Mouse (Mus musculus) B cell, adult (primary cell): ENCODE results near the gene Selenoo. TPM values are rescaled to one million over a fixed set of nuclear protein-coding genes. Genes with fewer than 3 reads are reported as not detected.

Experiments used
- total RNA-seq: library from RNA; stranded (reverse); gene quantifications from 4 replicates; pipeline ENCODE4 v1.2.4, GENCODE M21; 2023; ENCODE audit not compliant: inconsistent age

The Selenoo gene
- 25.5 to 30.5 TPM (median 26.4 TPM) in 4 replicates for total RNA-seq

GRCm38 (mm10) chr15:89088607-89089247 is at the start of gene Selenoo:
TSS of gene Selenoo (plus strand) at chr15:89089084.

DNA sequence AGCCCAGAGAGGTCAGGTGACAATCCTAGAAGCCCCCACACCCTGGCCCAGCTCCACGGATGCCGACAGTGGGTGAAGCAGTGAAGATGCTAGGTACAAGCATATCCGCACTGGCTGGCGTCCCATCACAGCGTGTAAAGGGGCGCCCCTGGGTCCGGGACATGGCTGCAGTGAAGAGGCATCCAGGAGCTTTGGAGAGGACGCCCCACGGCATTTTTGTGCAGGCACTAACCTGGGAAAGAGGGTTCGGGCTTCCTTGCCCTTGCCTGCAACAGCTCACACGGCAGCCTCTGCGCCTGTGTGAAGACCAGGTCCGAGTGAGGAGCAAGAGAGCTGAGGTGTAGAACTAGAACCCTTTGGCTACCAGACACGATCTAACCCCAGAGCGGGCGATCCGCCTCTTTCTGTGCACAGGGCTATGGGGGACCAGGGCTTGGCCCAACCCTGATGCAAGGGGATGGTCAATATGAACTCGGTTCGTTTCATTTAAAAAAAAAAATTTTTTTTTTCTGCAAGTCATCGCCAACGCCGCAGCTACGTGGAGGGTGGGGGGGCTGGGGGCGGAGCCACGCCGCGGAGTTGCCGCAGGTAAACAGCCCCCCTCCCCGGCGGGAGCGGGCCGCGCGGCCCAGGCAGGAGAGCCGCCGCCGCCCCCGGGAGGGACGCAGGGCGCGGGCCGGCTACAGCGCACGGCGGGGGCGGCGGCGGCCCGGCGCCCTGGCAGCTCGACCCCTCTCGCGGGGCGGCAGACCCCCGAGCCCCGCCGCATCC is 29.5 kb upstream of the Selenoo start, which contains the start of gene Panx2:
Panx2 (plus strand) TSS at position 574 of the 771 bp plus-strand sequence.

GRCm38 (mm10) chr15:89074613-89075477 is 14.0 kb upstream of the Selenoo start, which contains the start of gene Trabd:
TSS of gene Trabd (plus strand) at chr15:89075124.

DNA sequence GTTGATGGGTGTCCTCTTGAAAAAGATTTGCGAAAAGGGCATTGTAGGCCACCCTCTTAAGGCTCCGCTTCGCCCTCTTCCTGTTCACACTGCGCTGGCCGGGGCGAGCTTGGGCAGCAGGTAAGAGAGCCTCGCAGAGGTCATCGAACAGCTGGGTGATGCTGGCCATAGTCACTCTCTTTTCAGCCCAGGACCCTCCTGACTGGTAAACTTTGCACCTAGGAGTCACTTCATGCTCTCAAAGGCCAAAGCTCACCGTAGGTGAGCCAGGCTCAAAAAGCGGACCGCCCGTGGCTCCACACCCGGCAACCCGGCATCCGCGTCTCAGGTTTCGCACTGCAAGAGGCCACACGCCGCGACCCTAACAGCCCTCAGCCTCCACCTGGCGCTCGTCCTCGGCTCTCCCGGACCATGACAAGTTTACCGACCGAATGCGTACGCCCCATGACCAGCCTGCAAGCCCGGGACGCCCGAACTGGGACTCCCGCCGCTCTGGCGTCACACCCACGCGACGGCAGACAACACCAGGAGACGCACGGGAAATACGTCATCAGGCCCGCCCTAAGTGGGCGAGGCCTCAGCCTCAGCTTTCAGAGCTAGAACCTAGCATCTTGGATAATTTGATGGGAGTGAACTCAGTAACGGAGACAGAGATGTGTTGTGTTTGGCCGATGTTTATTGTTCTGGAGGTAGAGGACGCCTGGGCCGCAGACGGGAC is 33.9 kb downstream of the Selenoo start, which contains the start of gene Tubgcp6:
Tubgcp6 (minus strand) TSS at position 464 of the 718 bp plus-strand sequence.

GRCm38 (mm10) chr15:89128382-89129350 is 39.8 kb downstream of the Selenoo start, which contains the start of gene Hdac10:
TSS of gene Hdac10 (minus strand) at chr15:89128700.

GRCm38 (mm10) chr15:89140659-89141252 is 51.9 kb downstream of the Selenoo start, which contains the start of gene Mapk12:
TSS of gene Mapk12 (minus strand) at chr15:89140703.

GRCm38 (mm10) chr15:89149271-89150040 is 60.6 kb downstream of the Selenoo start, which contains the start of gene Mapk11:
TSS of gene Mapk11 (minus strand) at chr15:89149628.

Other genes with a start within 250 kb of the Selenoo start
- 99.0 to 122 TPM (median 117 TPM) in 4 replicates for gene Pim3, start 226.9 kb upstream of the Selenoo start, total RNA-seq
- not detected in 4 replicates for gene Ttll8, start 134.7 kb upstream of the Selenoo start, total RNA-seq
- not detected in 4 replicates for gene Mlc1, start 110.1 kb upstream of the Selenoo start, total RNA-seq
- gene Mov10l1, start 106.2 kb upstream of the Selenoo start, total RNA-seq = not detected in 4 replicates
- not detected in 4 replicates for gene Panx2, start 29.4 kb upstream of the Selenoo start, total RNA-seq
- gene Trabd, start 14.0 kb upstream of the Selenoo start, total RNA-seq = 52.0 to 60.0 TPM (median 55.2 TPM) in 4 replicates
- 49.7 to 54.4 TPM (median 51.7 TPM) in 4 replicates for gene Tubgcp6, start 34.0 kb downstream of the Selenoo start, total RNA-seq
- 92.4 to 97.6 TPM (median 94.4 TPM) in 4 replicates for gene Hdac10, start 39.6 kb downstream of the Selenoo start, total RNA-seq
- 8.8 to 11.9 TPM (median 10.5 TPM) in 4 replicates for gene Mapk12, start 51.6 kb downstream of the Selenoo start, total RNA-seq
- gene Mapk11, start 60.5 kb downstream of the Selenoo start, total RNA-seq = 73.7 to 80.8 TPM (median 77.0 TPM) in 4 replicates
- 7.2 to 13.8 TPM (median 10.2 TPM) in 4 replicates for gene Plxnb2, start 91.7 kb downstream of the Selenoo start, total RNA-seq
- gene Dennd6b, start 107.4 kb downstream of the Selenoo start, total RNA-seq = 26.4 to 33.2 TPM (median 31.3 TPM) in 4 replicates
- 57.9 to 61.0 TPM (median 59.6 TPM) in 4 replicates for gene Ppp6r2, start 122.5 kb downstream of the Selenoo start, total RNA-seq
- 231 to 274 TPM (median 254 TPM) in 4 replicates for gene Sbf1, start 226.2 kb downstream of the Selenoo start, total RNA-seq
- not detected in 4 replicates for gene Adm2, start 233.6 kb downstream of the Selenoo start, total RNA-seq
- not detected in 4 replicates for gene Miox, start 245.3 kb downstream of the Selenoo start, total RNA-seq